In genomic region chr10:44381397-44381796, GRCm38 (mm10) we compare ENCODE assay signal across 8 mouse cellular contexts.
DNase-seq lines count a peak whose midpoint lies in the region; ATAC-seq and TF ChIP-seq lines count a peak whose summit lies in the region.

No protein-coding gene starts in this region.

- 25% methylated on average over 3 of the region's 3 CpGs for WGBS in kidney, embryonic 15.5 days
- WGBS in lung, embryonic 14.5 days = 6% methylated on average over 3 of the region's 3 CpGs

- H3K27me3 ChIP-seq in kidney, embryonic 15.5 days = no peaks in the 10 kb centered on the region
- H3K27me3 ChIP-seq in lung, embryonic 14.5 days (ENCODE audit: insufficient read depth, low read length) = no peaks in the 10 kb centered on the region

- H3K4me1 ChIP-seq in kidney, embryonic 15.5 days = peaks cover 19% of the 10 kb centered on the region
- H3K4me1 ChIP-seq in lung, embryonic 14.5 days (ENCODE audit: insufficient read depth) = peaks cover 15% of the 10 kb centered on the region

- TF ChIP-seq CTCF in lung, embryonic 14.5 days (IDR thresholded peaks at IDR 0.05; ENCODE audit: low read depth) = no peak

- H3K27ac ChIP-seq in kidney, embryonic 15.5 days = no peak overlapping the region
- peak overlapping the region; percentile 66; the same call in 1 of the 2 replicates for H3K27ac ChIP-seq in lung, embryonic 14.5 days (ENCODE audit: low read depth)

- H3K4me2 ChIP-seq in kidney, embryonic 15.5 days = no peak overlapping the region
- peak overlapping the region; percentile 39; the same call in 1 of the 2 replicates for H3K4me2 ChIP-seq in lung, embryonic 14.5 days

- ATAC-seq in kidney, embryonic 15.5 days (replicated peaks; ENCODE audit: low FRiP score) = peak; percentile 33; the same call in 1 of the 2 replicates
- peak; percentile 75 for ATAC-seq in lung, embryonic 14.5 days (ENCODE audit: insufficient read depth)
- ATAC-seq in inflammation-experienced regulatory T-cells, adult 6 months = no peak

- DNase-seq in B cell, adult 2 months = peak; percentile 35 to 38
- peak; percentile 34 for DNase-seq in R1 (ENCODE audit: low read depth, low spot score)
- peak; percentile 56 for DNase-seq in embryo, embryonic 11 days
- DNase-seq in heart, adult 8-10 months (ENCODE audit: low spot score) = peak; percentile 53
- DNase-seq in lung, embryonic 14.5 days = peak; percentile 85
- peak; percentile 11 for DNase-seq in spleen, adult 12 weeks (ENCODE audit: low spot score)

- no peak overlapping the region for H3K4me3 ChIP-seq in kidney, embryonic 15.5 days (replicated peaks)
- H3K4me3 ChIP-seq in lung, embryonic 14.5 days (ENCODE audit: low read depth, low read length) = no peak overlapping the region

- H3K36me3 ChIP-seq in kidney, embryonic 15.5 days = no peaks in the 10 kb centered on the region
- H3K36me3 ChIP-seq in lung, embryonic 14.5 days (ENCODE audit: insufficient read depth) = no peaks in the 10 kb centered on the region

- no peak overlapping the region for H3K9ac ChIP-seq in kidney, embryonic 15.5 days
- H3K9ac ChIP-seq in lung, embryonic 14.5 days = no peak overlapping the region

- H3K9me3 ChIP-seq in kidney, embryonic 15.5 days (replicated peaks) = no peaks in the 10 kb centered on the region
- no peaks in the 10 kb centered on the region for H3K9me3 ChIP-seq in lung, embryonic 14.5 days (ENCODE audit: low read depth, low read length)

Comparison
In these comparisons a context has a peak if more than half of its experiments do, and no peak if none do; other contexts are left out.
1. DNase-seq: peak in every context shown above with its lines; median percentile 85 in lung, embryonic 14.5 days; 56 in embryo, embryonic 11 days; 53 in heart, adult 8-10 months; 36 in B cell, adult 2 months; 34 in R1; 11 in spleen, adult 12 weeks.